Mouse (Mus musculus): ENCODE results near the gene Chn2.

Chn2 gene

GRCm38 (mm10) chr6:54039357-54039804 is at the start of gene Chn2:
Chn2 (plus strand) TSS chr6:54039554.
- DNase-seq (ENCODE audit: low spot score in 2 of 2): peak in 1 of 2 experiments; percentile 76

GRCm38 (mm10) chr6:53992386-53992785 is 47.0 kb upstream of the Chn2 start:
- DNase-seq (ENCODE audit: low spot score in 2 of 2): no peak

- no peak for DNase-seq (ENCODE audit: low spot score in 2 of 2)
Observed at GRCm38 (mm10) chr6:53995519-53995918, 43.8 kb upstream of the Chn2 start.

GRCm38 (mm10) chr6:53996226-53996955 is 43.0 kb upstream of the Chn2 start:
- no peak for DNase-seq (ENCODE audit: low spot score in 2 of 2)

GRCm38 (mm10) chr6:54005302-54005701 is 34.1 kb upstream of the Chn2 start:
- no peak for DNase-seq (ENCODE audit: low spot score in 2 of 2)

- peak in 1 of 2 experiments; percentile 45 for DNase-seq (ENCODE audit: low spot score in 2 of 2)
Observed at GRCm38 (mm10) chr6:54008448-54009120, 30.8 kb upstream of the Chn2 start.

- DNase-seq (ENCODE audit: low spot score in 2 of 2): no peak
Observed at GRCm38 (mm10) chr6:54009293-54009692, 30.1 kb upstream of the Chn2 start.

GRCm38 (mm10) chr6:54010362-54010761 is 29.0 kb upstream of the Chn2 start:
- no peak for DNase-seq (ENCODE audit: low spot score in 2 of 2)

- DNase-seq (ENCODE audit: low spot score in 2 of 2): no peak
Observed at GRCm38 (mm10) chr6:54012163-54012562, 27.2 kb upstream of the Chn2 start.

GRCm38 (mm10) chr6:54018038-54018437 is 21.3 kb upstream of the Chn2 start:
- DNase-seq (ENCODE audit: low spot score in 2 of 2): no peak

- DNase-seq (ENCODE audit: low spot score in 2 of 2): no peak
Observed at GRCm38 (mm10) chr6:54018861-54019260, 20.5 kb upstream of the Chn2 start.

- no peak for DNase-seq (ENCODE audit: low spot score in 2 of 2)
Observed at GRCm38 (mm10) chr6:54021123-54021789, 18.1 kb upstream of the Chn2 start.

- DNase-seq (ENCODE audit: low spot score in 2 of 2): no peak
Observed at GRCm38 (mm10) chr6:54023846-54024245, 15.5 kb upstream of the Chn2 start.

- no peak for DNase-seq (ENCODE audit: low spot score in 2 of 2)
Observed at GRCm38 (mm10) chr6:54028706-54029105, 10.6 kb upstream of the Chn2 start.

GRCm38 (mm10) chr6:54030351-54030750 is 9.0 kb upstream of the Chn2 start:
- DNase-seq (ENCODE audit: low spot score in 2 of 2): no peak

- DNase-seq (ENCODE audit: low spot score in 2 of 2): no peak
Observed at GRCm38 (mm10) chr6:54030776-54031175, 8.6 kb upstream of the Chn2 start.

GRCm38 (mm10) chr6:54034471-54034870 is 4.9 kb upstream of the Chn2 start:
- DNase-seq (ENCODE audit: low spot score in 2 of 2): peak; percentile 80 to 83

- no peak for DNase-seq (ENCODE audit: low spot score in 2 of 2)
Observed at GRCm38 (mm10) chr6:54035548-54035947, 3.8 kb upstream of the Chn2 start.

GRCm38 (mm10) chr6:54038866-54039265 is 488 bp upstream of the Chn2 start:
- DNase-seq (ENCODE audit: low spot score in 2 of 2): no peak

- peak; percentile 74 to 77 for DNase-seq (ENCODE audit: low spot score in 2 of 2)
Observed at GRCm38 (mm10) chr6:54039805-54040447, 572 bp downstream of the Chn2 start.

- DNase-seq (ENCODE audit: low spot score in 2 of 2): no peak
Observed at GRCm38 (mm10) chr6:54040448-54040844, 1.1 kb downstream of the Chn2 start.

GRCm38 (mm10) chr6:54041386-54042043 is 2.2 kb downstream of the Chn2 start:
- no peak for DNase-seq (ENCODE audit: low spot score in 2 of 2)
